Mouse (Mus musculus) small intestine, adult 2 months (tissue): ENCODE results near the gene Atg5.

Source experiments
- CTCF ChIP-seq: fragments of 200-500 bp; IDR thresholded peaks from 2 replicates; pipeline ENCODE4 v1.5.1; 2012; ENCODE audit warnings: low read depth, mild to moderate bottlenecking, control low read depth, inconsistent platforms, low read length, moderate library complexity, mixed read lengths; ENCODE audit not compliant: insufficient replicate concordance, insufficient read length; ENCODE audit errors: extremely low read depth
- POLR2A ChIP-seq: fragments of 200-500 bp; IDR thresholded peaks from 2 replicates; pipeline ENCODE4 v1.6.1; 2012; ENCODE audit warnings: low read depth, mild to moderate bottlenecking, control low read depth, inconsistent platforms, low read length, moderate library complexity

GRCm38 (mm10) chr10:44322166-44322565 lies 54.0 kb downstream of the Atg5 start:
- TF ChIP-seq CTCF (no peak), POLR2A (no peak)
